Mouse (Mus musculus) bone marrow macrophage, adult 2 months (primary cell): ENCODE results near the gene Nenf. TPM values are rescaled to one million over a fixed set of nuclear protein-coding genes. Genes with fewer than 3 reads are reported as not detected.

Experiments
- H3K27ac ChIP-seq: 2 replicates; pipeline ENCODE4 v1.5.1; 2012; ENCODE audit warnings: low read depth, low read length; ENCODE audit not compliant: insufficient read depth
- H3K4me1 ChIP-seq: 2 replicates; pipeline ENCODE4 v1.6.1; 2012; ENCODE audit warnings: low read length; ENCODE audit not compliant: control insufficient read depth, insufficient read depth
- H3K4me3 ChIP-seq: 2 replicates; pipeline ENCODE4 v1.5.1; 2012; ENCODE audit warnings: mild to moderate bottlenecking, low read length, moderate library complexity; ENCODE audit not compliant: insufficient read depth
- CTCF ChIP-seq: IDR thresholded peaks from 2 replicates; pipeline ENCODE4 v1.5.1; 2012; ENCODE audit warnings: low read depth, mild to moderate bottlenecking, low read length, moderate library complexity
- POLR2A ChIP-seq: IDR thresholded peaks from 2 replicates; pipeline ENCODE4 v1.6.1; 2012; ENCODE audit warnings: mild to moderate bottlenecking, low read depth, low read length, borderline replicate concordance
- polyA plus RNA-seq: library from polyadenylated mRNA; stranded (reverse); fragments of >200 nt; gene quantifications from 2 replicates; pipeline ENCODE4 v1.2.4, GENCODE M21; 2012; ENCODE audit not compliant: missing spikeins, insufficient read depth, insufficient read length

Gene Nenf
- polyA plus RNA-seq, 1 experiment: 46.5 TPM

GRCm38 (mm10) chr1:191348592-191348991 is 30.6 kb upstream of the Nenf start:
- TF ChIP-seq POLR2A: no peak
- no peak for TF ChIP-seq CTCF
- Histone ChIP-seq H3K4me3 (no peak overlapping the region), H3K4me1 (peaks cover 10% of the 10 kb centered on the region), H3K27ac (no peak overlapping the region)

GRCm38 (mm10) chr1:191347602-191348001 is 29.6 kb upstream of the Nenf start:
- Histone ChIP-seq H3K4me1 (peaks cover 10% of the 10 kb centered on the region), H3K27ac (no peak overlapping the region), H3K4me3 (no peak overlapping the region)
- no peak for TF ChIP-seq POLR2A
- no peak for TF ChIP-seq CTCF

- no peak for TF ChIP-seq CTCF
- TF ChIP-seq POLR2A: no peak
- H3K4me3 ChIP-seq: no peak overlapping the region
- H3K4me1 ChIP-seq: peaks cover 6% of the 10 kb centered on the region
These were observed 22.5 kb upstream of the Nenf start for GRCm38 (mm10) chr1:191340530-191340929.

GRCm38 (mm10) chr1:191339876-191340275 is 21.9 kb upstream of the Nenf start:
- Histone ChIP-seq H3K4me1 (peaks cover 11% of the 10 kb centered on the region), H3K4me3 (no peak overlapping the region), H3K27ac (no peak overlapping the region)
- TF ChIP-seq POLR2A: no peak

More at GRCm38 (mm10) chr1:191340530-191340929, 22.5 kb upstream of the Nenf start:
- no peak overlapping the region for H3K27ac ChIP-seq

- Histone ChIP-seq H3K4me1 (peaks cover 59% of the 10 kb centered on the region), H3K27ac (peak overlapping the region; percentile 64), H3K4me3 (no peak overlapping the region)
- TF ChIP-seq POLR2A: no peak
- TF ChIP-seq CTCF: no peak
These were observed 16.5 kb upstream of the Nenf start for GRCm38 (mm10) chr1:191334500-191334899.

- TF ChIP-seq CTCF (no peak), POLR2A (no peak)
These were observed 12.4 kb upstream of the Nenf start for GRCm38 (mm10) chr1:191330356-191330755.

GRCm38 (mm10) chr1:191328019-191328441 is 10.0 kb upstream of the Nenf start:
- H3K27ac ChIP-seq: peak overlapping the region; percentile 98
- H3K4me1 ChIP-seq: peaks cover 43% of the 10 kb centered on the region
- peak overlapping the region; percentile 94 for H3K4me3 ChIP-seq
- TF ChIP-seq POLR2A (no peak), CTCF (no peak)

More at GRCm38 (mm10) chr1:191330356-191330755, 12.4 kb upstream of the Nenf start:
- peak overlapping the region; percentile 23 for H3K27ac ChIP-seq
- peaks cover 56% of the 10 kb centered on the region for H3K4me1 ChIP-seq
- peak overlapping the region; percentile 14; the same call in 1 of the 2 replicates for H3K4me3 ChIP-seq

- peak overlapping the region; percentile 98 for H3K27ac ChIP-seq
- no peak for TF ChIP-seq POLR2A
- no peak for TF ChIP-seq CTCF
- peaks cover 35% of the 10 kb centered on the region for H3K4me1 ChIP-seq
- H3K4me3 ChIP-seq: peak overlapping the region; percentile 94
These were observed 9.3 kb upstream of the Nenf start for GRCm38 (mm10) chr1:191327258-191327657.

GRCm38 (mm10) chr1:191326233-191326882 is 8.4 kb upstream of the Nenf start:
- TF ChIP-seq CTCF (no peak; the same call in 1 of the 2 replicates), POLR2A (peak; percentile 57; the same call in 1 of the 2 replicates)
- Histone ChIP-seq H3K27ac (peak overlapping the region; percentile 98), H3K4me1 (peaks cover 26% of the 10 kb centered on the region), H3K4me3 (peak overlapping the region; percentile 94)

- H3K4me3 ChIP-seq: peak within 1 kb of the TSS; percentile 94
- H3K4me1 ChIP-seq: peaks cover 21% of the 10 kb centered on the region
- peak within 1 kb of the TSS; percentile 98 for H3K27ac ChIP-seq
- TF ChIP-seq CTCF: no peak
- peak; percentile 87; the same call in 1 of the 2 replicates for TF ChIP-seq POLR2A
These were observed 7.8 kb upstream of the Nenf start, which contains the start of gene Tmem206 for GRCm38 (mm10) chr1:191325726-191326232. TSS of gene Tmem206 (plus strand) at chr1:191325912.
